10 mouse cellular contexts compared by ENCODE assay signal in the genomic region with DNA sequence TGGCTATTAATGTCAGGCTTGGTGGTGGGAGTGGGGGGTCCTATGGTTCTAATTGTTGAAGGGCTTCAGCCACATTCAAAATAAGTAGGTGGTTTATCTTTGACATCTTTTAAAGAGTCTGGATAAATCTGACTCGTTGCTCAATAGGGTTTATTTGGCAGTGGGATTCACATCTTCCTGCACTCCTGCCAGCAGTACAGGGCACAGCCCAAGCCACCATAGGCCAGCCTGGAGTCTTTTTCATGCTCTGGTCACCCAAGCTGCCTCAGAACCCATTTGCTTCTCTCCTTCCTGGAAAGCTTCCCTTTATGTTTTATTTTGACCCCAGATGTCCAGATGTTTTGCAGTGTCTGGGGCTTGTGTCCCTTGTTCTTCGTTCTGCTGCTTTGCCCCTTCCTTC.
"Had no signal": no experiment of that assay in that cellular context is flagged by ENCODE, and none has a peak within 500 bp of the region (broad histone marks: within the 10 kb centered on the region; RNA-seq: fewer than 3 reads in every experiment).

No protein-coding gene starts in this region.

- H3K9me3 ChIP-seq: limb, embryonic 12.5 days; liver, embryonic 13.5 days; lung, embryonic 15.5 days; megakaryocyte, embryonic 14.5 days; midbrain, embryonic 15.5 days; neural tube, embryonic 13.5 days had no signal

- ATAC-seq: liver, postnatal 0 days; midbrain, embryonic 15.5 days had no signal

- H3K4me1 ChIP-seq: limb, embryonic 12.5 days; midbrain, embryonic 15.5 days had no signal

- DNase-seq: liver, embryonic 13.5 days had no signal

- H3K4me2 ChIP-seq: limb, embryonic 12.5 days; liver, embryonic 13.5 days; lung, embryonic 15.5 days; midbrain, embryonic 11.5 days; midbrain, embryonic 15.5 days; neural tube, embryonic 13.5 days had no signal

- H3K27ac ChIP-seq: layer of hippocampus, adult 2 months; limb, embryonic 12.5 days; liver, embryonic 13.5 days; lung, embryonic 15.5 days; macrophage; midbrain, embryonic 15.5 days had no signal

- H3K4me3 ChIP-seq: layer of hippocampus, adult 2 months; limb, embryonic 12.5 days; liver, embryonic 13.5 days; lung, embryonic 15.5 days; megakaryocyte, embryonic 14.5 days; midbrain, embryonic 15.5 days; neural tube, embryonic 13.5 days had no signal

- H3K9ac ChIP-seq: limb, embryonic 12.5 days; liver, embryonic 13.5 days; liver, postnatal 0 days; lung, embryonic 15.5 days had no signal

- H3K27me3 ChIP-seq: limb, embryonic 12.5 days; liver, embryonic 13.5 days; lung, embryonic 15.5 days; megakaryocyte, embryonic 14.5 days; midbrain, embryonic 15.5 days; neural tube, embryonic 13.5 days had no signal
